Mouse (Mus musculus) kidney, postnatal 36 days (tissue): ENCODE data around the gene Trem3.

Source experiments
- DNase-seq, 2 experiments: peaks; one replicate each; pipeline ENCODE4 v3.0.0; 2021 to 2022; ENCODE audit warnings: mixed read lengths in 2 of 2

Trem3 gene

GRCm38 (mm10) chr17:48272598-48272997 is 25.0 kb downstream of the Trem3 start:
- no peak for DNase-seq

GRCm38 (mm10) chr17:48274098-48274497 is 26.5 kb downstream of the Trem3 start:
- no peak for DNase-seq

- DNase-seq, result peak; percentile 73 to 90
Measured at GRCm38 (mm10) chr17:48274885-48275284, 27.3 kb downstream of the Trem3 start.

- DNase-seq, result no peak
Measured at GRCm38 (mm10) chr17:48275736-48276135, 28.2 kb downstream of the Trem3 start.

GRCm38 (mm10) chr17:48278381-48278780 is 30.8 kb downstream of the Trem3 start:
- no peak for DNase-seq

- no peak for DNase-seq
Measured at GRCm38 (mm10) chr17:48279002-48279401, 31.4 kb downstream of the Trem3 start.

GRCm38 (mm10) chr17:48280943-48281738 is 33.6 kb downstream of the Trem3 start:
- no peak for DNase-seq

- no peak for DNase-seq
Measured at GRCm38 (mm10) chr17:48281739-48282085, 34.1 kb downstream of the Trem3 start.

GRCm38 (mm10) chr17:48286765-48287164 is 39.2 kb downstream of the Trem3 start:
- no peak for DNase-seq

- DNase-seq, result peak in 1 of 2 experiments; percentile 32
Measured at GRCm38 (mm10) chr17:48287276-48287675, 39.7 kb downstream of the Trem3 start.

GRCm38 (mm10) chr17:48293500-48294194 is 46.1 kb downstream of the Trem3 start:
- DNase-seq, result no peak

- no peak for DNase-seq
Measured at GRCm38 (mm10) chr17:48299203-48299602, 51.6 kb downstream of the Trem3 start, which contains the start of gene Treml2. Gene Treml2, plus strand, starts transcription at chr17:48299498.

GRCm38 (mm10) chr17:48299756-48300155 is 52.2 kb downstream of the Trem3 start:
- DNase-seq, result no peak

GRCm38 (mm10) chr17:48300199-48300598 is 52.6 kb downstream of the Trem3 start:
- peak in 1 of 2 experiments; percentile 2 for DNase-seq

- DNase-seq, result no peak
Measured at GRCm38 (mm10) chr17:48300861-48301260, 53.3 kb downstream of the Trem3 start.

GRCm38 (mm10) chr17:48301792-48302191 is 54.2 kb downstream of the Trem3 start:
- DNase-seq, result no peak
